Mouse (Mus musculus) layer of hippocampus, adult 2 months (tissue): ENCODE measurements at regions not wholly inside any gene's neighbourhood (a gene's known extent, or its start where the extent isn't known, plus 50 kb on each side); places are given as distances from the start of the nearest gene placed in this dataset.

Source experiments
- DNase-seq, 2 experiments: peaks; one replicate each; pipeline ENCODE4 v3.0.0; 2022; ENCODE audit warnings: low spot score in 2 of 2
- H3K27ac ChIP-seq: fragments of 200-600 bp; 2 replicates; pipeline ENCODE4 v1.8.1; 2022
- H3K4me3 ChIP-seq: fragments of 200-600 bp; 2 replicates; pipeline ENCODE4 v1.8.1; 2022; ENCODE audit warnings: mild to moderate bottlenecking
- CTCF ChIP-seq: fragments of 200-600 bp; conservative IDR thresholded peaks from 2 replicates; pipeline ENCODE4 v1.8.1; 2022; ENCODE audit warnings: antibody characterized with exemption, mild to moderate bottlenecking, moderate library complexity

DNA sequence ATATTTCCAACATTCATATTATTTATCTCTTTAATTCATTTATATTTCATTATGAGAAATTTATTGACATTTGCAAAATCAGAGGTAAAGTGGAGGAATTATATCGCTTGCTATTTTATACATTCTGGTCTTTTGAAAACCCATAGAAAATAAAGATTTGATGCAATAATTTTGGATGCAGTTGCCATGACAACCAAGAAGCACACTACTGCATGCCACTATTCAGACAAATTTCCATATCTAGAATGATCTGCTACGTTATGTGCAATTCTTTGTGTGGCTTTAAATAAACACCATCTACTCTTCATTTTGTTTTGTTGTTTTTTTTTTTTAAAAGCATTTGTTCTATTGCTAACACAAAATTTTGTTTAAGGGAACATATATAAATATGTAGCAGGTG lies 474.4 kb downstream of the Pcdh18 start:
- Histone ChIP-seq H3K27ac (no peak overlapping the region), H3K4me3 (no peak overlapping the region)
- no peak for TF ChIP-seq CTCF
- no peak for DNase-seq

DNA sequence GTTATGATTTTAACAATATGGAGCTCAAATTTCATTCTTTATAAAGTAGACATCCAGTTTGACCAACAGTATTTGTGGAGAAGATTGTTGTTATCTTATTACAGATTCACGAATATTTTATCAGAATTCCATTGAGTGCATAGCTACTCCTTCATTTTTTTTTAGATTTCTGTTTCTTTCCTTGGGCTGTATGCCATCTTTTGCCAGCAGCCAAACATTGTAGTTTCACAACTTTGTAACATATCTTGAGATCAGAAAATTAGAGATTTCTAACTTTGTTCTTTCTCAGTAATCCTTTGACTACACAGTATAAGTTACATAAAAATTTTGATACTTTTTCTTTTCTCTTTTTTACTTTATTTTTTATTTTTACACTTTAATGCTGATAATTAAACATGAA lies 478.8 kb downstream of the Pcdh18 start:
- Histone ChIP-seq H3K4me3 (no peak overlapping the region), H3K27ac (no peak overlapping the region)
- TF ChIP-seq CTCF: no peak
- DNase-seq: no peak

DNA sequence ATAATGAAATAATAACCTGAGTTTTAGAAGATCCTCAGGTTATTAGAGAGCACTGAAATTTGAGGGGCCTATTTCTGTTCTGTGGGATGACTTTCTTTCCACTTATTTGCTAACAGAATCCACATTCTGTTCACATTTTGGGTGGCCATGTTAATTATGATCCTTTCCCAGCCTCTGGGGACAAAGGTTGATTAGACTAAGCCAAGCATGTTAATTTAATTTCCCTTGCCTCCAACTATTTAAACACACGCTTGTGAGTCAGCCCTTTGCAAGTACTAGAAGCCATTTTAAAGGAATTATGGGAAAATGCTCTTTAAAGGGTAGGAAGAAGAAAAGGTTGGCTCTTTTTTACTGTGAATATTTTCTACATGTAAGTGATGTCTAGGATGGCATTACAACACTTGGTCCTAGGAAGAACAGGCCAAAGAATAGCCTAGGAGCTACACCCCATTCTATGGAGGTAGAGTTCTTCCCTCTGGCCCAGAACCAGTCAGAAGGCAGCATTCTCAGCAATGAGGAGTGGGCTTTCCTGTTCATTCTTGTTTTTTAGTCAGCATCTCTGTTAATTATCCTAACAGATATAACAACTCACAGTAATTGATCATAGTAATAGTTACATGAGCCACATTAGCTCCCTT lies 482.7 kb downstream of the Pcdh18 start:
- Histone ChIP-seq H3K27ac (no peak overlapping the region), H3K4me3 (no peak overlapping the region)
- TF ChIP-seq CTCF: no peak
- no peak for DNase-seq

DNA sequence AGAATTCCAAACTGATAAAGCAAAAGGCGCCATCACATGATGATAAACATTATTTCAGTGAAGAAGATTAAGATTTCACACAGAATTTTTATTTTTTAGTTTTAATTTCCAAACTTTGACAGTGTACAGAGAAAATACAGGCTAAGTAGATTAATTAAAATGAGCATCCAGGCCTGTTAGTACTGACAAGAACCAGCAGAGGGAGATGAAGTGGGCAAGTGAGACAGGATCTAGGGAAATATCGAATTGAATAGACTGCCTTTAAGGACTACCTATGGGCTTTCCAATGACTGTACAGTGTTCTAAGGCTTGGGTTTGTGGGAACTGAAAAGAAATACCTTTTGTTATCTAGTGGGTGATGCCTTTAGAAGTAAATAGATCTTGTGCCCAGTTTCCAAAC lies 491.1 kb downstream of the Pcdh18 start:
- H3K27ac ChIP-seq: no peak overlapping the region
- peak; percentile 80 for TF ChIP-seq CTCF
- no peak for DNase-seq

More for the DNA sequence above, 491.1 kb downstream of the Pcdh18 start:
- H3K4me3 ChIP-seq: no peak overlapping the region
